Mouse (Mus musculus): ENCODE data around the gene Sdhc.

The Sdhc gene

GRCm38 (mm10) chr1:171149974-171150760, at the start of gene Sdhc, which contains the start of gene Mpz:
Gene Sdhc, minus strand, starts transcription at chr1:171150603.
Gene Mpz, plus strand, starts transcription at chr1:171150711.
- H3K27me3 ChIP-seq (ENCODE audit: control insufficient read depth, insufficient read depth, low read length, poor library complexity, severe bottlenecking): no peaks in the 10 kb centered on the region
- H3K36me3 ChIP-seq (ENCODE audit: control insufficient read depth, insufficient read depth, low read length, poor library complexity, severe bottlenecking): no peaks in the 10 kb centered on the region
- peak; percentile 97 for DNase-seq (ENCODE audit: low read depth, low spot score)

GRCm38 (mm10) chr1:171199532-171199931, 49.1 kb upstream of the Sdhc start:
- DNase-seq (ENCODE audit: low read depth, low spot score): no peak
- Histone ChIP-seq H3K36me3 (ENCODE audit: control insufficient read depth, insufficient read depth, low read length, poor library complexity, severe bottlenecking) (no peaks in the 10 kb centered on the region), H3K27me3 (ENCODE audit: control insufficient read depth, insufficient read depth, low read length, poor library complexity, severe bottlenecking) (no peaks in the 10 kb centered on the region)

- DNase-seq (ENCODE audit: low read depth, low spot score): peak; percentile 29
- Histone ChIP-seq H3K27me3 (ENCODE audit: control insufficient read depth, insufficient read depth, low read length, poor library complexity, severe bottlenecking) (no peaks in the 10 kb centered on the region), H3K36me3 (ENCODE audit: control insufficient read depth, insufficient read depth, low read length, poor library complexity, severe bottlenecking) (no peaks in the 10 kb centered on the region)
These were observed 45.5 kb upstream of the Sdhc start, which contains the start of gene Pcp4l1 for GRCm38 (mm10) chr1:171195887-171196397. Gene Pcp4l1, minus strand, starts transcription at chr1:171196268.

GRCm38 (mm10) chr1:171195046-171195822, 44.8 kb upstream of the Sdhc start:
- peak; percentile 19 for DNase-seq (ENCODE audit: low read depth, low spot score)

GRCm38 (mm10) chr1:171193911-171194830, 43.8 kb upstream of the Sdhc start:
- H3K36me3 ChIP-seq (ENCODE audit: control insufficient read depth, insufficient read depth, low read length, poor library complexity, severe bottlenecking): no peaks in the 10 kb centered on the region
- DNase-seq (ENCODE audit: low read depth, low spot score): no peak

More at GRCm38 (mm10) chr1:171195046-171195822, 44.8 kb upstream of the Sdhc start:
- Histone ChIP-seq H3K27me3 (ENCODE audit: control insufficient read depth, insufficient read depth, low read length, poor library complexity, severe bottlenecking) (no peaks in the 10 kb centered on the region), H3K36me3 (ENCODE audit: control insufficient read depth, insufficient read depth, low read length, poor library complexity, severe bottlenecking) (no peaks in the 10 kb centered on the region)

GRCm38 (mm10) chr1:171193093-171193840, 42.9 kb upstream of the Sdhc start:
- Histone ChIP-seq H3K27me3 (ENCODE audit: control insufficient read depth, insufficient read depth, low read length, poor library complexity, severe bottlenecking) (no peaks in the 10 kb centered on the region), H3K36me3 (ENCODE audit: control insufficient read depth, insufficient read depth, low read length, poor library complexity, severe bottlenecking) (no peaks in the 10 kb centered on the region)
- DNase-seq (ENCODE audit: low read depth, low spot score): no peak

More at GRCm38 (mm10) chr1:171193911-171194830, 43.8 kb upstream of the Sdhc start:
- no peaks in the 10 kb centered on the region for H3K27me3 ChIP-seq (ENCODE audit: control insufficient read depth, insufficient read depth, low read length, poor library complexity, severe bottlenecking)

- DNase-seq (ENCODE audit: low read depth, low spot score): no peak
- no peaks in the 10 kb centered on the region for H3K27me3 ChIP-seq (ENCODE audit: control insufficient read depth, insufficient read depth, low read length, poor library complexity, severe bottlenecking)
- H3K36me3 ChIP-seq (ENCODE audit: control insufficient read depth, insufficient read depth, low read length, poor library complexity, severe bottlenecking): no peaks in the 10 kb centered on the region
These were observed 41.9 kb upstream of the Sdhc start for GRCm38 (mm10) chr1:171192283-171192682.

- Histone ChIP-seq H3K27me3 (ENCODE audit: control insufficient read depth, insufficient read depth, low read length, poor library complexity, severe bottlenecking) (no peaks in the 10 kb centered on the region), H3K36me3 (ENCODE audit: control insufficient read depth, insufficient read depth, low read length, poor library complexity, severe bottlenecking) (no peaks in the 10 kb centered on the region)
These were observed 40.4 kb upstream of the Sdhc start for GRCm38 (mm10) chr1:171190832-171191231.

GRCm38 (mm10) chr1:171189476-171190114, 39.2 kb upstream of the Sdhc start:
- Histone ChIP-seq H3K36me3 (ENCODE audit: control insufficient read depth, insufficient read depth, low read length, poor library complexity, severe bottlenecking) (no peaks in the 10 kb centered on the region), H3K27me3 (ENCODE audit: control insufficient read depth, insufficient read depth, low read length, poor library complexity, severe bottlenecking) (no peaks in the 10 kb centered on the region)
- DNase-seq (ENCODE audit: low read depth, low spot score): no peak

More at GRCm38 (mm10) chr1:171190832-171191231, 40.4 kb upstream of the Sdhc start:
- no peak for DNase-seq (ENCODE audit: low read depth, low spot score)

- no peak for DNase-seq (ENCODE audit: low read depth, low spot score)
- H3K36me3 ChIP-seq (ENCODE audit: control insufficient read depth, insufficient read depth, low read length, poor library complexity, severe bottlenecking): no peaks in the 10 kb centered on the region
- H3K27me3 ChIP-seq (ENCODE audit: control insufficient read depth, insufficient read depth, low read length, poor library complexity, severe bottlenecking): no peaks in the 10 kb centered on the region
These were observed 38.6 kb upstream of the Sdhc start for GRCm38 (mm10) chr1:171189046-171189445.

GRCm38 (mm10) chr1:171187851-171188700, 37.7 kb upstream of the Sdhc start:
- Histone ChIP-seq H3K27me3 (ENCODE audit: control insufficient read depth, insufficient read depth, low read length, poor library complexity, severe bottlenecking) (no peaks in the 10 kb centered on the region), H3K36me3 (ENCODE audit: control insufficient read depth, insufficient read depth, low read length, poor library complexity, severe bottlenecking) (no peaks in the 10 kb centered on the region)
- no peak for DNase-seq (ENCODE audit: low read depth, low spot score)

GRCm38 (mm10) chr1:171185655-171186054, 35.3 kb upstream of the Sdhc start:
- Histone ChIP-seq H3K27me3 (ENCODE audit: control insufficient read depth, insufficient read depth, low read length, poor library complexity, severe bottlenecking) (no peaks in the 10 kb centered on the region), H3K36me3 (ENCODE audit: control insufficient read depth, insufficient read depth, low read length, poor library complexity, severe bottlenecking) (no peaks in the 10 kb centered on the region)
- DNase-seq (ENCODE audit: low read depth, low spot score): no peak

Data from splenic B cell, adult 2 months (primary cell).